Mouse (Mus musculus) gastrocnemius, adult 18-20 months (tissue): Measurements from ENCODE around the gene Large2. TPM values are rescaled to one million over a fixed set of nuclear protein-coding genes. Genes with fewer than 3 reads are reported as not detected.

Experiments
- DNase-seq: peaks from one replicate; pipeline ENCODE4 v3.0.0; 2021; ENCODE audit warnings: low spot score
- total RNA-seq, 2 experiments: library from RNA; stranded (reverse); gene quantifications; 2 replicates each; pipeline ENCODE4 v1.2.3; 2021

Gene Large2
- total RNA-seq, 2 experiments from 2014 or later = 0.57 TPM; not detected in 1

DNA sequence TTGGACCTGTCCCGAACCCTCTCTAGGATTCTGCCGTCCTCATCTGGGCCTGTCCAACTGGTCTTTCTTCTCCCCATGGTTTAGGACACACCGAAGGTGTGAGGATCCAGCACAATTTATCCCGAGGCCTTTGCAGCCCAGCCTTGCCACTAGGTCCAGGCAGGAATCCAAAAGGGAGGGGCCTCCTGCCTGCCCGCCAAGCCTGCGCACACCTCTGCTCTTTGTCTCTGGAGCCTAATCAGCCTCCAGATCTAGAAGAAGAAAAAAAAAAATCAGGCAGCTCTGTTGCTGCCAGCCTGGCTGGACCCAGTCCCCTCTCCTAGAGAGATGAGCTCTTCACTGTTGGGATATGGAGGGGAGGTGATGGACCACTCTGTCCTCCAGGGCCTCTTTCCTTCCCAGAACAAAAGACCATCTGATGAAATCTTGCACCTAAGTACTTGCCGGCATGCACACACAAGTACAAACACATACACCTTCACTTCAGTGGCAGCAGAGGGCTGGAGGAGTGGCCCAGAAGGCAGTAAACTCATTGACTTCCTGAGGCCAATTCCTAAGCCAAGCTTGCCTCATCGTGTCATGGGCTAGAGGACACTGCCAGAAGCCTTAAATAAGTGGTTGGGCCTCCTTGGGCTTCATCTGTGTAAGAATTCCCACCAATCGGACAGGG is 1.8 kb downstream of the Large2 start:
- DNase-seq = no peak

DNA sequence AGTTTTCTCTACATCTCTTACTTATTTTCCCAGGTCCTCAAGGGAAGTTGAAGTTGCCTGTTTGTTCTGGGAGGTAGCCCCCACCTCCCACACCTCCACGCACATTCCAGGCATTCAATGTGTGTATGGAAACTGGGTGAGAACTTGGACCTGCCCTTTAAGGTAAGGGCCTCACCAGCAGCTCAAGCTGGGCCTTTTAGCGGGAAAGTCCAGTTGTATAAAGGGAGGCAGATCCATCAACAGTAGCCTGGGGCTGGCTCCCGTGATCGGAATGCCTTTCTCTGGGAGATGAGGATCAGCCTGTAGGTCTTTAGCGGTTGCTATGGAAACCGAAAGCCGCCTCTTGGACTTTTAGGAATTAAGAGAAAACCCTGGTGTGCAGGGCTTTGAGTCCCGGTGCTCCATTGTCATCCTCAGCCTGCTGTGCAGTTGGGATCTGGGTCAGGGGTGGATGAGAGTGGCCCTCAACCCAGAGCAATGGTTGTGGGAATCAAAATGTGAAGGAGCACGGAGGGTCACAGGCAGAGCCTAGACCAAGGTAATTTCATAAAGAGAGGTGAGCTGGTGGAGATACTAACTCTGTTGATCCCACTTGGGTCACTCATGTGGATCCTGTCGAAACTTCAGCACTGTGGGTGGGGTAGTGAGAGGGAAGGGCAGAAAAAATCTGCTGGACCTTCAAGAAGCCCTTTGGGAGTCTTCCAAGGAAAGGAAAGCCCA is 2.5 kb downstream of the Large2 start:
- DNase-seq = no peak

DNA sequence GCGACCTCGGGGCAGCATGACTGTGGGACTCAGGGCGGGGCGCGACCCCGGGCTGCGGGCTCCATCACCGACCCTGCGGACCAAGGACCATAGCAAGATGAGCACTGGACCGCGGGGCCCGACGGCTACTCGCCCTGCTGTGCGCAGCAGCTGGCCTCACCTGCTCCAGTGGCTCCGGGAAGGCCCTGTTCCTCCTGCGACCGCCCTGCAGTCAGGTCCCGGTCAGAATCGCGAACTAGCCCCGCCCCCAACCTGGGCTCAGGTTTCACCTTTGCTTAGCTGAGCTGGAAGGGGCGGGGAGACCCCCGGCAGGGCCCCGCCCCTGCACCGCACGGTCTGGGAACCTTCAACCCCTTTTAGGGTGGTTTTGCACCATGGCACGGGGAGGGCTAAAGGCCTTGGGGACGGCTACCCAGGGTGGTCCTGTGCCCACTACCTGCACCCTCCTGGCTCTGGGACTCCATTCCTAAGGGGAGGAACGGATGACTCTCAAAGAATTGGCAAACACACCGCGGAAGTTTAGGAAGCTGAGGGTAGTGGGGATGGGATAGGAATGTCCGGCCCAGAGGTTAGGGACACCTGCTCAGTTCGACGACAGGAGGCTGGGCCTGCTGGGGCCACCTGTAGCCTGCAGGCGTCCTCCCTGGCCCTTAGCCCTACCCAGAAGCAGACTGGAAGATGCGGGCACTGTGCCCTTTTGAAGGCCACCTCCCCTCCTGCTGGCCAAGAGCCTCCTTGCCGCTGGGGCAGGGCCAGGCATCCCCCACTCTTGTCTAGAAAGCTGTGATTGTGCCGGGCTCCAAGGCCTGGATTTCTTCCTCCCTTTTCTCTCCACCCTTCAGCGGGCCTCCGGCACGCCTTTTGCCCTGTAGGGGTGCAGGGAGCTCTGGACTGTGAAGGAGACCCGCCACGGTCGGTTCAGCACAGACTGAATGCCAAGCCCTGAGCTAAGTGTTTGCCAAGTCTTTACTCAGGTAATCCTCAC is 3.6 kb downstream of the Large2 start:
- no peak for DNase-seq

DNA sequence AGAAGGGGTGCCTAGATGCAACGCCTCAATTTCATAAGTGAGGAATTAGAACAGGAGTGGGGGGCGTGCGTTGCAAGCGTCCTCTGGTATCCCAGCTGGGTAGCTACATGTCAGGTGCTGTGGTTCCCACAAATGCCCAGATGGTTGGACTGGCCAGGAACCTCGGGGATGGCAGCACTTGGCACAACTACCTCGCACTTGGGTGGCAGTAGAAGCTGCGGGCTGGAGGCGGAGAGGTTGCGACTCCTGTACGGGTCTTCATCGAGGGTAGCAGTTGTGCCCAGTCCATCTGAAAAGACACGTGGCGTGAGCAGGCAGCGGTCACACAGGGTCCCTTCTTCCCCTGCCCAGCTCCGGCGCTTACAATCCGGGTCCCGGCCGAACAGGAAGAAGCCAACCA is 4.3 kb downstream of the Large2 start:
- no peak for DNase-seq

DNA sequence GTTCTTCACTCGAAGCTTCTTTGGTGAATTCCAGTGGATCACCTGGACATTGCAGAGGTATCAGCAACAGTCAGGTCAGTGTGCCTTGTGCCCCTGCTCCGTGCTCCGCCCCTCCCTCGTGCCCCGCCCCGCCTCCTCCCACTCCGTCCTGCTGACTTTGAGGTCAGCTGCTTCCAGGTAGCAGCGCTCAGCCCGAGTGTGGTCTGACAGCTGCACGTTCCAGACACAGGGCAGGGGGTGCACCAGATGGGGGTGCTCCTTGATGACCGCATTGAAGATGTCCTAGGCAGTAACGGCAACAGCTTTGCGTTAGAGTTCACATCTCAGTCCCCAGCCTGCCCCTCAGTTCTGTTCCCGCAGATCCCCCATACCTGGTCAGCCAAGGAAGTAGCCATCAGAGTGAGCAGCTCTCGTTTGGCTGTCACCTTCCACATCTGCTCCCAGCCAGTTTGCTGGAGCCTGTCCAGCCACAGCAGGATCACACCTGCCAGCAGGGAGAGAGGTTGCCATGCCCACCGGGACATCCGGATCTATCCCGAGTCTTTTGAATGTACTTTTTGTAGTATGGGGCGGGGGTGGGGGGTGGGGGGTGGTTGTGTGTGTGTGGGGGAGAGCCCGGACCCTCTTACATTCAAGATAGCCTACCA is 7.2 kb downstream of the Large2 start:
- no peak for DNase-seq

DNA sequence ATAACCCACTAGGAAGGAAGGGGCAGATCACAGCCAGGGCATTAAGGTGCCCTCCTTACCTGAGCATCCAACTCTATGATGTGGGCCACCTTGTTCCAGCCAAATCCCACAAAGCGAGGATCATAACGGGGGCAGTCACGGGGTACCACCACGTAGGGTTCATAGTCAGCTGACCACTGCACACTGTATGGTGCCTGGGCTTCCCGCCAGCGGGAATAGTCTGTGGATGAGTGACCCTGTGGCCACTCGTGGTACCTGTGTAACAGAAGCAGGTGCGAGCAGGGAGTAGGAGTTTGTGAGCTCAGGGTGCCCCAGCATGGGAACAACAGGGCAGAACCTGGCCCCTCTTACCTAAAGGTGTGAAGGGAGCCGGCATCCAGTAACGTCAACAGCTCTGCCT is 9.1 kb downstream of the Large2 start:
- no peak for DNase-seq

DNA sequence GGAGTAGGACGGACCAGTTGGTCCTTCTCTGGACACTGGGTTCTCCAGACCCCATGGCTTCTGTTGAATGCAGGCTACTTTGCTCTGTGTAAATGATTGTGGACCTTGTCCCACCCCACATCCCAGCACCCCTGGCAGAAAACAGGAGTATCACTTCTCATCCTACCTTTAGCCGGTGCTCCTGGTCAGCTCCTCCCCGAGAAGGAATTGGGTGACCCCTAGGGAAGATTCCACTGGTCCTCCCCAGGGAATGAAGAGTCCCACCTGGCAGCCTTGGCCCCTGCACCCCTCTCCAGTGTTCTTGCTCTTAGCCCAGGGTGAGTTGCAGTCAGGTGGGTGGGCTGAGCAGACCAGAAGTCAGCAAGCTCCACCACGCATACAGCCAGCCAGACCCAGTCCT is 10.6 kb downstream of the Large2 start:
- DNase-seq = no peak

DNA sequence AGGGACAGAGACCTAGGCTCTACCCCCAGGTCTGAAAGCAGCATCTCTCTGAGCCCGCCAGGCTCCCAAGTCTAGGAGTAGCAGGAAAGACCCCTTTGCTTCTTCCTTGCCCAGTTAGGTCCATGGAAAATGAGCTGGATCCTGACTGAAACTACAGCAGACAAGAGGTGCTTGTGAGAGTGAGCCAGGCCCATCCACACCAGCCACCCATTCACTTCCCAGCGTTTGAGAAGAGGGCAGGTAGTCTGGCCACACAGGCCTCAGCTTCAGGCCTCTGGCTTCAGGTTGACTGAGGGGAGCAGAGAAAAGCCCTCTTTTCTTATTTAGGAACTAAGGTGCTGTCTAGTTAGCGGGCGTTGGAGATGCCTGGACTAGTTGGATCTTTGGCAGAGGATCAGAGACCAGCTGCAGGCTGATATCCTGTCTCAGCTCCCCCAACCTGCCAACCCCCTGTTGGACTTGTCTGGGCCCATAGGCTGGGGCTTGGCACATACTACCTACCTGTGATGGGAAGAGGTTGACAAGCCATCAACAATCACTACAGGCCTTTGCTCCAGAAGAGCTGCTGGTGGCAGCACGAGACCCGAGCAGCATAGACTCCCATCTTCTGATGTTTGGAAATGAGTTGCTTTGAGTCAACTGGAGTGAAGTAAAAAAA is 12.0 kb downstream of the Large2 start:
- DNase-seq = no peak

DNA sequence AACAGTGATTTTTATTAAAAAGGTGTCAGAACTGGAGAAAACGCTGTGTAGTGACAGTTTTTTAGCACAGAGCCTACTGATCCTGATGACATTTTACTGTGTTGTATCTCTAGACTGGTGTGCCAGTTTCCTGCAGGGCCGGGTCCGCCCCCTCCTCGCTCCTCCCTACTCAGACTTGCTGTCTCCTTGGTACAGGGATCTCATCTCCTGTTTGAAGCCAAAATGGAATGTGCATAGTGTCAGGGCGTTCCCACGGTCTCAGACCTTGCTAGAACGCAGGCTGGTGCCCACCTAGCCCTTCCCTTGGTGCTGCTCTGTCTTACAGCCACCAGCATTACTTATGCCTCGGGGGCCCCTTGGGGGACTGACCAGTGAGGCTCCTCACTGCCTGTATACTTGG is 12.9 kb downstream of the Large2 start:
- DNase-seq = no peak

DNA sequence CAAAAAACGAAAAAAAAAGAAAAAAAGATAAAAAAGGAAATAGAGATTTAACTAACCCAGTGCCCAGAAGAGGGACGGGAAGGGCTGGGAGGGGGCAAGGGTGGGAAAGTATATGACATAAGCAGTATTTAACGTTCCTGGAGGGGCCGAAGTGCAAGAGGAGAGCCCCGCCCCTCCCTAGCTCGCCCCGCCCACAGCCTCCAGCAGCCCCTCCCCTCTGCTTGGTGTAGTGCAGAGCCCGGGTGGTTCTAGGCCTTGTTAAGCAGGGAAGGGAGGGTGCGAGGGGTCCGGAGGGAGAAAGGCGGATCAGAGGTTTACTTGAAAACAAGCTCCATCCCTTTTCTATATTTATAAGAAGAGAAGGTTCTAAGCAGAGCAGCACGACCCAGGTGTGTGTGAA is 13.8 kb downstream of the Large2 start:
- DNase-seq = no peak

DNA sequence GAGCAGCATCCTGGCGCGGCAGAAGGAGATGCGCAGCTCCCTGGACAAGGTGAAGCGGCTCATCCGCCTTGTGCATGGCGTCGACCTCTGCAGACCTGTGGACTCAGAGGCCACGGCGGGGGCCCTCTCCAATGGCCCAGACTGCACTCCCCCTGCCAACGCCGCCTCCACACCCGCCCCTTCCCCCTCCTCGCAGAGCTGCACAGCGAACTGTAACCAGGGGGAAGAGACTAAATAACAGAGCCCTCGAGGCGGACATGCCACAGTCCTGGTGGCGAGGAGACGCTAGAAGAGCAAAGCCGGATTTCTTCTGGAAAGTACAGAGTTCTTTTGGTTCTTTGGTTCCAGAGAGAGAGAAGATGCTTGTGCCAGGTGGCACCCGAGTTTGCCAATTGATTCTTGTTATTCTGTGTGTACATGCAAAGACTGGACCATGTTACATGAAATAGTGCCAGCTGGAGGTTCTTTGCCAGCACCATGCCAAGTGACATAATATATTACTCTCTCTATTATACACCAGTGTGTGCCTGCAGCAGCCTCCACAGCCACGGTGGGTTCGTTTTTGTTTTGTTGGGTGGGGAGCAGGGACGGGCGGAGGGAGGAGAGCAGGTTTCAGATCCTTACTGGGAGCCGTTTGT is 14.4 kb downstream of the Large2 start:
- no peak for DNase-seq

DNA sequence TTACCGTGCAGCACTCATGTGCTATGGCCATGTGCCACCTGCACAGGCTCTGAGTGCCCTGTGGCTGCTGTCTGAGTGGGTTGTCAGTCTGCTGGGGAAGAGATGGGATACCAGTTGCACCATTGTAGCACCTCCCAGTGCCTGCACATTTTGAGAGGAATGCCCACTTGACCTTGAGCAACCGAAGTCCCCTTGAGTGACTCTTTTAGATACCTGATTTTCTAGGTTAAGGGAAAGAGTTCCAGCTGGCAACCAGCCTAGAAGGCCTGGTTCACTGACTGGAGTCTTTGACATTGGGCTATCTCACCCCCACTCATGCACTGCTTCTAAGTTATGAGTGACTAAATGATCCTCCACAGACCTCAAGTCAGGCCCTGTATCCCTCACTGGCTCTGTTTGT is 15.4 kb downstream of the Large2 start:
- DNase-seq = no peak

DNA sequence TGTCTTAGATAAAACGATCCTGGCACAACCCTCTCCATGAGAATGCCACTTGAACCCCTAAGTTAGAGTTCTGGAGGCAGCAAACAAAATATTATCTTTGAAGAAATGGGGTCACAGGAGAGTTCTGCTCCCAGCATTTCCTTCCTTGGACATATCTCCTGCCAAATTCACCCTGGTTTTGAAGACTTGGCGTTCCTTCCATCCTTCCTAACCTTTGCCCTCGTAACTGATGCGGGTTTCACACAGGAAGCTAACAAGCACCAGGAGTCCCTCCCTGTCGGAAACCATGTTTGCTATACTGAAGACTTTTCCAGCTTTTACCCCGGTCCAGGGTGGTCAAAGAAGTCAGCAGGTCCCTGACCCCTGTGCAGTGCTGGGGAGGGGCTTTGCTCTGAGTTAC is 20.4 kb downstream of the Large2 start:
- no peak for DNase-seq

DNA sequence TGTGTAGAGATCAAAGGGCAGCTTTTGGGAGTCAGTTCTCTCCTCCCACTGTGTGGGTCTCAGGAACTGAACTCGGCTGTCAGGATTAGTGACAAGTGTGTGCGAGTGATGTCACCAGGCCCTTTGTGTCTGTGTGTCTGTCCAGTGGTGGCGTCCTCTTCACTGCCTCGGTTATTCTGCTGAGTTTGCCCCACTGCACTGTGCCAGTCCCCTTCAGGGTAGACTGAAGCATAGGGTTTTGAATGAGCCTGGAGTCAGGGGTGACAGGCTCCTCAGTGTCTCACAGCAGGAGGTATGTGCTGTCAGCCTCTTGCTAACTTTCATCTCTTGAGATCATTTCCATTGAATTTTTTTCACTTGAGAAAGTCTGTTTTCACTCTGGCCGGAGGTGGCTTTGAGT is 21.3 kb downstream of the Large2 start:
- no peak for DNase-seq

DNA sequence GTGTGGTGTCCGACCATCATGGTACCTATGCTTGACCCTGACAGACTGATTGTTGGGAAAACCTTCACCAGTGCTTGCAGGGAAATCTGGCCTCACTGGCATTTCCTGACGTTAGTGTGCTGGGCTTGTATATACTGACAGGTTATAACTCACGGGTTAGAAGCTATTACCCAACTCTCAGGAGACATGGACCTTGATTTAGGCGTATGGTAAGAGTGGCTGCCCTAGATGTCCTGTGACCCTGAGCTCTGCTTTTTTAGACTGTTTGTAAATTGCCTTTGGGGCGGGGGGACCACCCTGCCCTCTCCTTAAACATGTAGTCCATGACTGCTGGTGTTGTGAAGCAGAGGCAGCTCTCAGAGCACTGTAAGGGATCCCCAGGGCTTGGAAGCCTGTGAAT is 24.0 kb downstream of the Large2 start:
- no peak for DNase-seq

DNA sequence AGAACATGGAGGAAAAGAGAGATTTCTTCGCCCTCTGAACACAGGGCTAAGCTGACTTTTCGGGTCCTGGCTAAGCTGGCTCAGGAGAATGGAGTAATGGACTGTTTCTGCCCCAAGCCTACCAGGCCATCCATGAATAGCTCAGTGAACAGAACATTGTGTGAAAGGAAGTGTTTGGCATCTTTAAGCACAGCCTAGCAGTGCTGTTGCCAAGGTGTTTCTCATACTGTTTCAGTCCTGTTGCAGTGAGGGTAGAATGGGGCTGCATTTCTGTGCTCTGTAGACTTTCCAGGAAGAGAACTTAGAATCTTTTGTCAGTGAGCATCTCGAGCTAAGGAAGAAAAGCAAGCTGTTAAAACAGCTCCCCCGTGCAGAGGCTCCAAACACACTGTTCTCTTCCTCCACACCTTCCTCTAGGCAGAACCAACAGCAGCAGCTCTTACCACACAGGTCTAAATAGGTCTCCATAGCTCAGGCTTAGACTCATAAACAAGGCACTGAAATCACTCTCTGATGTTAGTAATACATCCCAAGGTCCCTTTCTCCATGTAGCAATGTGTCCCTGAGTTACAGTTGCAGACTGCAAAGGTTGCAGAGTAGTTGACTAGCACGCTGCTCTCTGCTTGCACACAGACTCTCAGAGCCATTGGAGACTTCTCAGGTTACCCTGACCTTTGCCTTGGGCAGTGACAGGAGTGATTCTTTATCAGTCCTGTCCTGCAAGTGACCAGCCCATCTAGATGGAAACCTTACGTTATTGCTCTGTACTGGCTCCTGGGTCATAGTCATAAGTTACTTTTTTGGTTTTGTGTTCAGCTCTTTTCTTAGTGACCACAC is 24.9 kb downstream of the Large2 start:
- peak; percentile 45 for DNase-seq

DNA sequence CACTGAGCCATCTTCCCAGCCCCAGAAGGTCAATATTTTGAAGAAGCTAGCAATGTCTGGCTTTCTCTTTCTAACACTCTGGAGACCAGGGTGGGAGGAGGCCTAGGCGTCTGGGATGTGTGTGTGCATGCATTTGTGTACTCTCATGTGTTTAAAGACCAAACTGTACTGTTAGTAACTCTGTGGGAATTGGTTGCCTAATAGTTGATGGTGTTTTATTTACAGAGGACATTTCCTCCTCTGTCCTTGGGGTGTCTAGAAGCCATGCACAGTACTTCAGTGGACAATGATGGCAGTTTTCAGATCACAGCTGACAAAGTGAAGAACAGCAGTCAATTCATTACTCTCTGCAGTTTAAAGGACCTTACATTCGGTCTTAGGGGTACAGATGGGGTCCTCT is 27.5 kb downstream of the Large2 start:
- DNase-seq = no peak

DNA sequence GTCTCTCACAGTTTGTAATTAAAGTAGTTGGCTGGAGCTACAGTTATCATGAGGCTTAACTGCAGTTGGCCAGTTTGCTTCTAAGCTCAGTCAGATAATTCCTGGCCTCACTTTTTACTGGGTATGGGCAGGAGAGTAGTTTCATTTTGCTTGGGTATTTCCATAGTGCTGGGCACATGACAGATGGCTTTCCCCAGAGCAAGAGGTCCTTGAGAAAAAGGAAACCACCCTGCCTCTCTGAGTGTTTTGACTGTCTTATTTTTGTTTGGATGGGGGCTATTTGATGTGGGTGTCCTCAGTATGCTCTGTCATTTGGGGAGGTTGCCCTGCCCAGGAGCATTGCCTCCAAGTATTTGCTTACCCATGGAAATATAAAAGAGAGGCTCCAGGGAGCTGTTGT is 32.3 kb downstream of the Large2 start:
- no peak for DNase-seq

DNA sequence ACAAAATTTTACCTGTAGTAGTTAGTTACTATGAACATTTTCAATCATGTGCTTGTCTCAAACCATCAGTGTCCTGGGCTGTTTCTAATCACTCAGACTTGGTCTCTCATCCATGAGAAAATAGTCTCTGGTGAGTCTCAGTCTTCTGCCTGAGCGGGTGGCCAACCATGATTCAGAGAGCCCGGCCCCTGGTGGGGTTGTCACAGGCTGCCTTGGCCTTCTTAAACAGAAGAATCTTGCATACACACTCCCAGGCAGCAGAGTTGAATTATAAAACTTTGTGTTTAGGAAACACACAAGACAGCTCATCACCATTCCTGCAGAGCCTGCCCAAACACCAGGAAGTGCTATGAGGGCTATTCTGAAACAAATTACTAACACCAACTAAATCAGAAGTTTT is 42.8 kb downstream of the Large2 start:
- DNase-seq = no peak

DNA sequence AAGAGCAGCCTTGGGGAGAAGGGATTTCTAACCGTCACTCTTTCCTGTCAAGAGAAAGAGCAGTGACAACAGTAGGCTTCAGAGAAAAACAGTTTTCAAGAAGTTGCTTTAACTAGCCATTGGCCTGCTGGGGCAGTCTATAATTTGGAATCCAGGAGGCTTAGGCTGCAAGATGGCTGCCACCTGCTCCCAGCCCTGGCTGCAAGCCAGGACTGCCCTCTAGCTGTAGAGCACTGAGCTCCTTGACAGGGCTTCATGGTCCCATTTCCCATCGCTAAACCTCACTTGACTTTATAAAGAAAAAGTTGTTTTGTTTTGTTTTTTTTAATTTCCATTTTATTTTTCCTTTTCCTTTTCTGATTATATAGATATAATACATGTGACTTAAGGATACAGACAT is 43.3 kb downstream of the Large2 start:
- no peak for DNase-seq
